Mouse (Mus musculus): ENCODE data around the gene Scgb2a2. TPM values are rescaled to one million over a fixed set of nuclear protein-coding genes. Genes with fewer than 3 reads are reported as not detected.
"Not testable (repeated sequence)": the region's sequence is repeated elsewhere in the genome, so short reads cannot be mapped to it uniquely, and the experiment has no call there.

Gene Scgb2a2
- not detected for total RNA-seq (2021)

DNA sequence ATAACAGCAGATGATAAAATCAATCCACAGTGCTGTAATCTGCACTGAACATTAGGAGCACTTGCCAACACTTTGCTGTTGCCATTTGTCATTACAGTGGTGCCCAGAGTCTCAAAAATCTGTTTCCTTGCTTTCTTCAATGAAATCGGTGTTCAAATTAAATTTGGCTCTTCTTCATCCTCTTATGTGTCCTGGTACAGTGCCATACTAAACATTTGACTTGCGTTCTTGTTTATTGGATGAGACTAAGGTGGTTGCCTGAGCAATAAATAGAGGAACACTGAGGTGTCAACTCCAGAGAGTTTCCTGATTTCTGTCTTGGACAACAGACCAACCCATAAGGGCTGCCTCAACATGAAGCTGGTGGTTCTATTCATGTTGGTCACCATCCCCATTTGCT, at the start of gene Scgb2a2:
Scgb2a2 (plus strand) TSS at position 301 of the 400 bp plus-strand sequence.
- intact Hi-C loops (cut with DNase I), result no loop called here
- DNase-seq (ENCODE audit: low spot score in 2 of 2), result no peak

DNA sequence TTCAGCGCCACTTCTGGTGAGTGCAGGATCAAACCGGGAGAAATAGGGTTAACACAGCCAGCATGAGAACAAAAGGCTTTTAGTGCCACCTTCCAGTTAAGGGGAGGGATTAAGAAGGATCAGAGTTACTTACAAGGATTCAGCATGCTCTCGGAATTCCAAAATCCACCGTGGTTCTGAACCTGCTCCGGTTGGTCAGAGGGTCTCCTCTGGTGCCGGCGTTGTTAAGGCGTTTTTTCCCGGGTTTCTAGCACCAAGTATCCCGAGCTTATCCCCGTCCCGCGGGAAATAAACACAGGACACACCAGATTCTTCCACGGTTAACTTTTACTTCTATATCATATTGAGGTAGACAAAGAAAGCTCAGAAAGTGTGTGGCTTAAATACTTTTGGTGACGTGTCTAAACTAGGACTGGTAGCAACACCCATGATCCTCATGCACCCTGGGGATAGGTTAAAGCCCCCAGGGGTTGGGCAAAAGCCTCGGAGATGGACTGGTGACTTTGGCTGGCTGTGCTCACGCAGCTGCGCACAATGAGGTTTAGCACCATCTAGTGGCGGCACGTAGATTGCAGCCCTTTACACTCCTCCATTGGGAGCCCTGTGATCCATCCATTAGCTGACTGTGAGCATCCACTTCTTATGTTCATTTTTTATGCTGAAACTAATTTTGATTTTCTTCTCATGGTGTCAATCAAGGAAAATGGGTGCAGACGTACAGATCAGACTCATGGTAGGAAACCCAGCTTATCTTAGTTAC, 10.6 kb upstream of the Scgb2a2 start:
- intact Hi-C loops (cut with DNase I), result not testable (repeated sequence)

GRCm38 (mm10) chr19:9837341-9837715, 10.0 kb upstream of the Scgb2a2 start:
- intact Hi-C loops (cut with DNase I), result no loop called here

More for the DNA sequence above, 10.6 kb upstream of the Scgb2a2 start:
- DNase-seq (ENCODE audit: low spot score in 2 of 2), result peak; percentile 49 to 54

DNA sequence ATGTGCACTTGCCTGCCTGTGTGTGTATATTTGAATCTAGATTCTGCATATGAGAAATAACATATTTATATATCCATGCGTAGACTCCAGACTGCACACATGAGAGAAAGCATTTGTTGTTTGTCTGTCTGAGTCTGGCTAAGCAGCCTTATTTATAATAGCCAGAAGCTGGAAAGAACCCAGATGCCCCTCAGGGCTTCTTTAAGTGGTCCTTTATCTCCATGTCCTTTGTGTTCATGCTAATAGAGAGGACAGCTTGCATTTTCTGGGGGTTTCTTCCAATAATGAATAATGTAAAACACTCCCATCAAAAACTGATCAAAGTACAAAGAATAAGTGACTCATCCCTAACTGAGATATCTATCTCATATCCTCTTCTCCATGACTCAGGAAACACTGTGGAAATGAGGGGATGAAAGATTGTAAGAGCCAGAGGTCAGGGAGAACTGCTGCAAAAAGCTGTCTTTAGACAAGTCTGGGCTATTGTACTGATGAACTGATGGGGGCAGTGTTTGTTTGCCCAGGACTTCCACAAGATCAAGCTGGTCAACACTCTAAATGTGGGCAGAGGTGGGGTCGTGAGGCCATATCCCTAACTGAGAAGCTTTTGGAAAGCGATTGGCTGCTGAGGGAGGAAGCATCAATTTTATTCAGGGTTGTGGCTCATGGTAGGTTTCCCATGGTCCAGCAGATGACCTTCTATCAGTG, 2.2 kb downstream of the Scgb2a2 start:
- DNase-seq (ENCODE audit: low spot score in 2 of 2); intact Hi-C loops (cut with DNase I): not testable (repeated sequence)

More at GRCm38 (mm10) chr19:9837341-9837715, 10.0 kb upstream of the Scgb2a2 start:
- no peak for DNase-seq (ENCODE audit: low spot score in 2 of 2)

DNA sequence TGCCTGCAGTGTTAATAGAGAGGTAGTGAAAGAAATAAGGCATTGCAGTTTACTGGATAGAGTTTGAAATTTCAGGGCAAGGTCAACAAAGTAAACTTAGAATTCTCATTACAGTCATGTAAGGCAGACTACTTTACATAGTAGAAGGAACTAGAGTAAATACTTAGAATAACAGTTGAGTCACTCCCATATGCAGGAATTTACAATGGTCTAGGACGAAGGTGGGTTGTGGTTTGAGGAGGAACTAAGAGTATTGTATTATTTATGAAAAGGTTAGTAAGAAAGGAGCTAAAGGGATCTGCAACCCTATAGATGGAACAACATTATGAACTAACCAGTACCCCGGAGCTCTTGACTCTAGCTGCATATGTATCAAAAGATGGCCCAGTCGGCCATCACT, 13.5 kb downstream of the Scgb2a2 start:
- intact Hi-C loops (cut with DNase I); DNase-seq (ENCODE audit: low spot score in 2 of 2): not testable (repeated sequence)

DNA sequence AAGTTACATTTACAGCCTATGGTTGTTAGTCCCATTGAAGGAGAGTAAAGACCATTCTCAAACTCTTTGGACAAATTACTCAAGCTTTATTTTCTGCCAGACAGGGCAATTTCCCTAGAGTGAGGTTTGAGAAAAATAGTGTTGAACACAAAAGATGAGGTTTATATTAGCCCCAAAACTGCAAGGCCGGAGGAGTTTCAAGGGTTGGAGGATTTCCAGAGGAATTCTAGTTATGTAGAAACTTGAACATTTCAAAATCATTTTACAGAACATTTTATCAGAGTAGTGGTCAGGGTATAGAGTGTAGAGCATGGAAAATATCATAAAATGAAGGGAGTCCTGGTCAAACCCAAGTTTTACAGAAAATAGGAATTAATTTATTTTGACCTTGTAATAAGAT, 17.5 kb downstream of the Scgb2a2 start:
- intact Hi-C loops (cut with DNase I), result no loop called here
- no peak for DNase-seq (ENCODE audit: low spot score in 2 of 2)

DNA sequence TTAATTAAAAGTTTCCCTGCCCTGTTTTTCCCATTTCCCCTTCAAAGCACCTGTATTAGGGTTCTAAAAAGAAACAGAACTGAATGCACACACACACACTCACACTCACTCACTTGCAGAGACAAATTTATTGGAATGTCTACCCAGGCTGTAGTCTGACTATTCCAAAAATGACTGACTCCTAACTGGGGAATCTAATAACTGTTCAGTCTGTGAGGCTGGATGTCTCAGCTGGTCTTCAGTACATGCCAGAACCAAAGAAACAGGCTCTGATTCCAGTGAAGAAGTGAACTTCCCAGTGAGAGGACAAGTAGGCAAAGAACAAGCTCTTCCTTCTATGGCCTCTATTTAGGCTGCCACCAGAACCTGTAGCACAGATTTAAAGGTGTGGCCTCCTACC, 18.1 kb downstream of the Scgb2a2 start:
- DNase-seq (ENCODE audit: low spot score in 2 of 2), result no peak
- intact Hi-C loops (cut with DNase I), result no loop called here

GRCm38 (mm10) chr19:9878186-9878835, 30.9 kb downstream of the Scgb2a2 start:
- DNase-seq (ENCODE audit: low spot score in 2 of 2), result peak; percentile 24 to 84
- intact Hi-C loops (cut with DNase I), result no loop called here

DNA sequence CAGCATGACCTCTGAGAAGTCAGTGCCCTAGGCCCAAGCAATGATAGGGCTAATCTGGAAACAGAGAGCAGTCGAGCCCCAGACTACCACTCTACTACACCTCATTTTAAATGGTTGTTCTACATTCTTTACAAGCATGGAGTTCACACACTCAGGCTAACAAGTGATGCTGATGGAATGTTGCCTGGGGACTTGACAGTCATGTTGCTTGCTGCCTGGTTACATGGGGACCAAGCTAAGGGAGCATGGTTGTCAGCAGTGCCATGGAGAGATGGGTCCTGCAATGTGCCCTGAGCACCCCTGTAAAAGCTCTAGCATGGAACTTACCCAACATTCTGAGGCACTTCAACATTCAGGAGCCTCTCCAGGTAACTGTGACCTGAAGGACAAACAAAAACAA, 39.0 kb downstream of the Scgb2a2 start:
- DNase-seq (ENCODE audit: low spot score in 2 of 2), result no peak
- intact Hi-C loops (cut with DNase I), result no loop called here

DNA sequence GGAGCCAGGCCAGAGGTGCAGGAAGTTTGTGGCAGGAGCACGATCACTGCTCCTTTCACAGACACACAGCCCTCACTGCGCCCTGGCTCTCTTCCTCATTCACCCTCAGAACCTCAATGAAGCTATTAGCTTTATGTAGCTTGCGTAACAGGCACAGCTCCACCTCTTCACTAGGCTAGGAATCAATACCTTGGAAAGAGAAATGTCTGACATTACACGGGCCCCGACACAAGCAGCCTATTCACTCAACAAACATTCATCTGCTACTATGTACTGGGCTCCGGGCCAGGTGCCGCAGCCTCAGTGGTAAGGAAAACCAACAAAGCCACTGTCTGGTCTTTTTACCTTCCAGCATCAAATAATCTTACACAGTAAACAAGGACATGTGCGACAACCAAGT, 39.4 kb downstream of the Scgb2a2 start:
- intact Hi-C loops (cut with DNase I), result no loop called here
- no peak for DNase-seq (ENCODE audit: low spot score in 2 of 2)

GRCm38 (mm10) chr19:9896067-9896466, 48.7 kb downstream of the Scgb2a2 start:
- DNase-seq (ENCODE audit: low spot score in 2 of 2), result no peak
- intact Hi-C loops (cut with DNase I), result no loop called here

- intact Hi-C loops (cut with DNase I), result no loop called here
- DNase-seq (ENCODE audit: low spot score in 2 of 2), result no peak
Measured at GRCm38 (mm10) chr19:9898339-9899066, 51.1 kb downstream of the Scgb2a2 start.

GRCm38 (mm10) chr19:9899072-9899779, 51.9 kb downstream of the Scgb2a2 start, which contains the start of gene Incenp:
Gene Incenp, minus strand, starts transcription at chr19:9899551.
- peak; percentile 93 to 99 for DNase-seq (ENCODE audit: low spot score in 2 of 2)
- intact Hi-C loops (cut with DNase I), result no loop called here

- intact Hi-C loops (cut with DNase I), result no loop called here
- no peak for DNase-seq (ENCODE audit: low spot score in 2 of 2)
Measured at GRCm38 (mm10) chr19:9899780-9900146, 52.4 kb downstream of the Scgb2a2 start.

DNA sequence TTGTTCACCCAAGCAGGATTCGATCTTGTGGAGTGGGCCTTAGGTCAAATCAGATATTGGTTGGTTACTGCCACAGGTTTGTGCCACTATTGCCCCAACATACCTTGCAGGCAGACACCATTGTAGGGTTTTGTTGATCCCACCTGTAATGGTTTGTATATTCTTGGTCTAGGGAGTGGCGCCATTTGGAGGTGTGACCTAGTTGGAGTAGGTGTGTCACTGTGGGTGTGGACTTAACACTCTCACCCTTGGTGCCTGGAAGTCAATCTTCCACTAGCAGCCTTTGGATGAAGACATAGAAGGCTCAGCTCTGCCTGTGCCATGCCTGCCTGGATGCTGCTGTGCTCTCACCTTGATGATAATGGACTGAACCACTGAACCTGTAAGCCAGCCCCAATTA, 53.3 kb downstream of the Scgb2a2 start:
- DNase-seq (ENCODE audit: low spot score in 2 of 2); intact Hi-C loops (cut with DNase I): not testable (repeated sequence)

Measured in left cerebral cortex, postnatal 25 days (tissue).